Comparison of ENCODE assay signal across 8 mouse cellular contexts in genomic region chr2:181678780-181679179, GRCm38 (mm10). TPM values are rescaled to one million over a fixed set of nuclear protein-coding genes. Genes with fewer than 3 reads are reported as not detected.
A peak's percentile ranks its signal among the peaks of the same experiment; 100 is the strongest.
DNase-seq lines count a peak whose midpoint lies in the region; ATAC-seq and TF ChIP-seq lines count a peak whose summit lies in the region.

No protein-coding gene starts in this region.

- H3K4me3 ChIP-seq in CH12.LX (replicated peaks in 1 of 3; ENCODE audit: low read depth in 2 of 3, low read length in 2 of 3, poor library complexity in 1 of 3): no peak overlapping the region
- no peak overlapping the region for H3K4me3 ChIP-seq in brown adipose tissue, adult 24 weeks (ENCODE audit: insufficient read depth, low read depth, low read length)
- no peak overlapping the region for H3K4me3 ChIP-seq in forebrain, embryonic 12.5 days (replicated peaks)
- H3K4me3 ChIP-seq in heart, postnatal 0 days (ENCODE audit: low read depth, low read length): no peak overlapping the region
- no peak overlapping the region for H3K4me3 ChIP-seq in liver, embryonic 13.5 days (replicated peaks)
- no peak overlapping the region for H3K4me3 ChIP-seq in neural tube, embryonic 11.5 days (ENCODE audit: low read depth, low read length)
- no peak overlapping the region for H3K4me3 ChIP-seq in testis, adult 2 months (ENCODE audit: control insufficient read depth, low read depth, low read length)

- H3K36me3 ChIP-seq in CH12.LX (replicated peaks in 1 of 2; ENCODE audit: control insufficient read depth in 1 of 2, insufficient read depth in 1 of 2, low read length in 1 of 2): peaks cover 0 to 2% of the 10 kb centered on the region in 2 experiments
- H3K36me3 ChIP-seq in forebrain, embryonic 12.5 days (replicated peaks): no peaks in the 10 kb centered on the region; the same call in 1 of the 2 replicates
- H3K36me3 ChIP-seq in heart, postnatal 0 days (replicated peaks; ENCODE audit: control insufficient read depth, insufficient read depth, low read length): no peaks in the 10 kb centered on the region
- no peaks in the 10 kb centered on the region for H3K36me3 ChIP-seq in liver, embryonic 13.5 days
- H3K36me3 ChIP-seq in neural tube, embryonic 11.5 days (ENCODE audit: control insufficient read depth, insufficient read depth, low read length): no peaks in the 10 kb centered on the region
- H3K36me3 ChIP-seq in testis, adult 2 months (ENCODE audit: control insufficient read depth, insufficient read depth, low read length): no peaks in the 10 kb centered on the region

- peaks cover 5% of the 10 kb centered on the region for H3K27me3 ChIP-seq in CH12.LX (replicated peaks)
- H3K27me3 ChIP-seq in forebrain, embryonic 12.5 days: peaks cover 19% of the 10 kb centered on the region
- peaks cover 6% of the 10 kb centered on the region; the same call in 1 of the 2 replicates for H3K27me3 ChIP-seq in heart, postnatal 0 days (ENCODE audit: control insufficient read depth, insufficient read depth, low read length)
- peaks cover 22% of the 10 kb centered on the region for H3K27me3 ChIP-seq in liver, embryonic 13.5 days
- no peaks in the 10 kb centered on the region for H3K27me3 ChIP-seq in neural tube, embryonic 11.5 days (ENCODE audit: control insufficient read depth, insufficient read depth, low read length)
- H3K27me3 ChIP-seq in testis, adult 2 months (ENCODE audit: control insufficient read depth, insufficient read depth, low read length): no peaks in the 10 kb centered on the region

- H3K4me1 ChIP-seq in CH12.LX (ENCODE audit: control insufficient read depth in 1 of 2, insufficient read depth in 2 of 2): peaks cover 21 to 46% of the 10 kb centered on the region in 2 experiments
- peaks cover 25% of the 10 kb centered on the region for H3K4me1 ChIP-seq in brown adipose tissue, adult 24 weeks (ENCODE audit: control insufficient read depth, insufficient read depth, insufficient read length, low read length)
- peaks cover 31% of the 10 kb centered on the region for H3K4me1 ChIP-seq in forebrain, embryonic 12.5 days
- peaks cover 5% of the 10 kb centered on the region; the same call in 1 of the 2 replicates for H3K4me1 ChIP-seq in heart, postnatal 0 days (ENCODE audit: control insufficient read depth, insufficient read depth)
- H3K4me1 ChIP-seq in liver, embryonic 13.5 days (replicated peaks): peaks cover 45% of the 10 kb centered on the region
- peaks cover 7% of the 10 kb centered on the region; the same call in 1 of the 2 replicates for H3K4me1 ChIP-seq in neural tube, embryonic 11.5 days (ENCODE audit: control insufficient read depth, insufficient read depth, low read length)
- H3K4me1 ChIP-seq in testis, adult 2 months (ENCODE audit: control insufficient read depth, insufficient read depth, low read length): peaks cover 17% of the 10 kb centered on the region

- peak; percentile 83 to 100 for TF ChIP-seq CTCF in CH12.LX (conservative IDR thresholded peaks at IDR 0.05 in 1 of 2, IDR thresholded peaks at IDR 0.05 in 1 of 2; ENCODE audit: low read depth in 2 of 2, low read length in 2 of 2)
- TF ChIP-seq CTCF in heart, postnatal 0 days (IDR thresholded peaks at IDR 0.05; ENCODE audit: low read depth): peak; percentile 99
- peak; percentile 76; the same call in 1 of the 2 replicates for TF ChIP-seq CTCF in testis, adult 2 months (IDR thresholded peaks at IDR 0.05; ENCODE audit: control insufficient read depth, insufficient read depth, insufficient replicate concordance, low read depth, low read length)

- WGBS in forebrain, embryonic 12.5 days: 47% methylated on average over 1 of the region's 1 CpGs
- 35% methylated on average over 1 of the region's 1 CpGs for WGBS in heart, postnatal 0 days
- WGBS in liver, embryonic 13.5 days (ENCODE audit: insufficient replicate concordance): 44% methylated on average over 1 of the region's 1 CpGs
- WGBS in neural tube, embryonic 11.5 days: 59% methylated on average over 1 of the region's 1 CpGs

- DNase-seq in CH12.LX (ENCODE audit: extremely low read depth): peak; percentile 87
- peak; percentile 87 for DNase-seq in heart, postnatal 0 days (ENCODE audit: low spot score)
- peak; percentile 84 to 89 for DNase-seq in kidney, postnatal 25 days
- peak; percentile 61 for DNase-seq in liver, embryonic 13.5 days
- DNase-seq in neural tube, embryonic 11.5 days (ENCODE audit: low spot score): peak; percentile 76

- no peak overlapping the region for H3K4me2 ChIP-seq in CH12.LX (ENCODE audit: insufficient read depth, low read depth, poor library complexity, severe bottlenecking)
- H3K4me2 ChIP-seq in forebrain, embryonic 12.5 days: no peak overlapping the region
- no peak overlapping the region for H3K4me2 ChIP-seq in heart, postnatal 0 days (ENCODE audit: low read depth, low read length)
- H3K4me2 ChIP-seq in liver, embryonic 13.5 days: no peak overlapping the region
- H3K4me2 ChIP-seq in neural tube, embryonic 11.5 days (ENCODE audit: low read depth): no peak overlapping the region

- peak; percentile 47; the same call in 1 of the 2 replicates for TF ChIP-seq POLR2A in CH12.LX (IDR thresholded peaks at IDR 0.05; ENCODE audit: low read depth, low read length)
- TF ChIP-seq POLR2A in testis, adult 2 months (IDR thresholded peaks at IDR 0.05; ENCODE audit: control insufficient read depth, low read depth, low read length): no peak

- no peak for TF ChIP-seq EP300 in CH12.LX (IDR thresholded peaks at IDR 0.05; ENCODE audit: low read length)
- no peak for TF ChIP-seq EP300 in heart, postnatal 0 days (IDR thresholded peaks at IDR 0.05; ENCODE audit: low read depth)

- no peak overlapping the region for H3K27ac ChIP-seq in CH12.LX (ENCODE audit: insufficient read depth, low read depth)
- peak overlapping the region; percentile 99 for H3K27ac ChIP-seq in brown adipose tissue, adult 24 weeks (replicated peaks; ENCODE audit: low read depth, low read length)
- no peak overlapping the region for H3K27ac ChIP-seq in forebrain, embryonic 12.5 days
- no peak overlapping the region for H3K27ac ChIP-seq in heart, postnatal 0 days (ENCODE audit: low read depth)
- no peak overlapping the region for H3K27ac ChIP-seq in liver, embryonic 13.5 days
- H3K27ac ChIP-seq in neural tube, embryonic 11.5 days (ENCODE audit: low read depth, low read length): no peak overlapping the region
- peak overlapping the region; percentile 5 for H3K27ac ChIP-seq in testis, adult 2 months (ENCODE audit: control insufficient read depth, insufficient read depth, low read depth, low read length)

- no peaks in the 10 kb centered on the region for H3K79me2 ChIP-seq in CH12.LX (replicated peaks; ENCODE audit: control insufficient read depth, extremely low read depth, insufficient read depth, poor library complexity, severe bottlenecking)

- ATAC-seq in forebrain, embryonic 12.5 days (ENCODE audit: low FRiP score): peak; percentile 64
- peak; percentile 68 for ATAC-seq in heart, postnatal 0 days (ENCODE audit: insufficient read depth, low read depth)
- ATAC-seq in liver, embryonic 13.5 days (ENCODE audit: low read depth): peak; percentile 67
- 0 out of 2 replicates have a peak, but pooled peaks have one; percentile 23 for ATAC-seq in neural tube, embryonic 11.5 days (ENCODE audit: insufficient read depth, low FRiP score, low TSS enrichment)

- dilution Hi-C loops in CH12.LX (cut with MboI; ENCODE audit: extremely low pct_ligation_motif_present, extremely low pct_unique_long_range_greater_than_20kb, low sequenced_read_pairs): no loop called here

- in situ Hi-C loops in CH12.LX (cut with MboI; ENCODE audit: low pct_ligation_motif_present, low pct_unique_long_range_greater_than_20kb, low sequenced_read_pairs): loop anchor here (5.0 kb wide), 1 partner anchor 36 kb away; no protein-coding TSS in a partner anchor

- no peak overlapping the region for H3K9ac ChIP-seq in CH12.LX (ENCODE audit: insufficient read depth, low read depth)
- H3K9ac ChIP-seq in forebrain, embryonic 12.5 days: no peak overlapping the region
- H3K9ac ChIP-seq in heart, postnatal 0 days (replicated peaks; ENCODE audit: low read depth, low read length): no peak overlapping the region
- no peak overlapping the region for H3K9ac ChIP-seq in liver, embryonic 13.5 days
- H3K9ac ChIP-seq in neural tube, embryonic 11.5 days (ENCODE audit: low read length): no peak overlapping the region

- peak; percentile 100 for TF ChIP-seq RAD21 in CH12.LX (IDR thresholded peaks at IDR 0.05; ENCODE audit: low read depth, low read length)

- H3K9me3 ChIP-seq in CH12.LX (replicated peaks; ENCODE audit: low read length): no peaks in the 10 kb centered on the region
- no peaks in the 10 kb centered on the region for H3K9me3 ChIP-seq in forebrain, embryonic 12.5 days
- no peaks in the 10 kb centered on the region for H3K9me3 ChIP-seq in heart, postnatal 0 days (replicated peaks; ENCODE audit: control insufficient read depth, low read length)
- H3K9me3 ChIP-seq in liver, embryonic 13.5 days (replicated peaks): no peaks in the 10 kb centered on the region
- no peaks in the 10 kb centered on the region for H3K9me3 ChIP-seq in neural tube, embryonic 11.5 days (ENCODE audit: control insufficient read depth, low read length)

RNA-seq across cellular contexts. Expression of gene Tcea2, which starts 1.3 kb away (rescaled TPM):
- total RNA-seq in CH12.LX (2012; rRNA removed) (12.9 and 14.4 TPM in 2 replicates), CH12.LX (2014; rRNA removed) (9.2 TPM in 2 replicates)
- polyA plus RNA-seq in CH12.LX (2012; ENCODE audit: insufficient read length, low read depth): 7.0 and 8.8 TPM in 2 replicates
- polyA plus RNA-seq in brown adipose tissue, adult 24 weeks (2012; ENCODE audit: insufficient read depth, insufficient read length, missing spikeins): 3.2 and 3.4 TPM in 2 replicates
- polyA plus RNA-seq in forebrain, embryonic 12.5 days (2016; fragmentation: Nextera tagmentation; extraction: Ambion mirVana): 23.2 and 28.2 TPM in 2 replicates
- 19.6 and 21.9 TPM in 2 replicates for total RNA-seq in heart, postnatal 0 days (2014; rRNA removed; ENCODE audit: low replicate concordance)
- 15.2 and 16.2 TPM in 2 replicates for polyA plus RNA-seq in heart, postnatal 0 days (2015; fragmentation: Nextera tagmentation; extraction: Ambion mirVana)
- 2.4 and 2.6 TPM in 2 replicates for polyA plus RNA-seq in liver, embryonic 13.5 days (2015; fragmentation: Nextera tagmentation; extraction: Ambion mirVana)
- polyA plus RNA-seq in neural tube, embryonic 11.5 days (2014; fragmentation: Nextera tagmentation; extraction: Ambion mirVana): 20.9 and 26.6 TPM in 2 replicates
- polyA plus RNA-seq in testis, adult 2 months (2012; rRNA removed): 577 and 632 TPM in 2 replicates

RNA-seq across cellular contexts. Expression of gene Sox18, which starts 7.3 kb away (rescaled TPM):
- total RNA-seq in CH12.LX (2012; rRNA removed): not detected in 2 replicates
- not detected in 2 replicates for total RNA-seq in CH12.LX (2014; rRNA removed)
- not detected in 2 replicates for polyA plus RNA-seq in CH12.LX (2012; ENCODE audit: insufficient read length, low read depth)
- 12.8 and 22.2 TPM in 2 replicates for polyA plus RNA-seq in brown adipose tissue, adult 24 weeks (2012; ENCODE audit: insufficient read depth, insufficient read length, missing spikeins)
- polyA plus RNA-seq in forebrain, embryonic 12.5 days (2016; fragmentation: Nextera tagmentation; extraction: Ambion mirVana): 14.1 and 15.2 TPM in 2 replicates
- total RNA-seq in heart, postnatal 0 days (2014; rRNA removed; ENCODE audit: low replicate concordance): 31.8 and 69.4 TPM in 2 replicates
- 53.1 and 54.5 TPM in 2 replicates for polyA plus RNA-seq in heart, postnatal 0 days (2015; fragmentation: Nextera tagmentation; extraction: Ambion mirVana)
- polyA plus RNA-seq in liver, embryonic 13.5 days (2015; fragmentation: Nextera tagmentation; extraction: Ambion mirVana): 6.4 and 6.5 TPM in 2 replicates
- 17.6 and 18.1 TPM in 2 replicates for polyA plus RNA-seq in neural tube, embryonic 11.5 days (2014; fragmentation: Nextera tagmentation; extraction: Ambion mirVana)
- polyA plus RNA-seq in testis, adult 2 months (2012; rRNA removed): 5.0 and 5.5 TPM in 2 replicates

RNA-seq across cellular contexts. Expression of gene Rgs19, which starts 15.0 kb away (rescaled TPM):
- 67.0 and 75.4 TPM in 2 replicates for total RNA-seq in CH12.LX (2012; rRNA removed)
- total RNA-seq in CH12.LX (2014; rRNA removed): 40.2 and 50.2 TPM in 2 replicates
- polyA plus RNA-seq in CH12.LX (2012; ENCODE audit: insufficient read length, low read depth): 155 and 159 TPM in 2 replicates
- 27.0 and 27.9 TPM in 2 replicates for polyA plus RNA-seq in brown adipose tissue, adult 24 weeks (2012; ENCODE audit: insufficient read depth, insufficient read length, missing spikeins)
- polyA plus RNA-seq in forebrain, embryonic 12.5 days (2016; fragmentation: Nextera tagmentation; extraction: Ambion mirVana): 47.5 and 47.6 TPM in 2 replicates
- total RNA-seq in heart, postnatal 0 days (2014; rRNA removed; ENCODE audit: low replicate concordance): 12.4 and 72.1 TPM in 2 replicates
- polyA plus RNA-seq in heart, postnatal 0 days (2015; fragmentation: Nextera tagmentation; extraction: Ambion mirVana): 13.2 and 16.4 TPM in 2 replicates
- 17.7 and 19.9 TPM in 2 replicates for polyA plus RNA-seq in liver, embryonic 13.5 days (2015; fragmentation: Nextera tagmentation; extraction: Ambion mirVana)
- polyA plus RNA-seq in neural tube, embryonic 11.5 days (2014; fragmentation: Nextera tagmentation; extraction: Ambion mirVana): 66.6 and 68.9 TPM in 2 replicates
- polyA plus RNA-seq in testis, adult 2 months (2012; rRNA removed): 25.7 and 28.2 TPM in 2 replicates

RNA-seq across cellular contexts. Expression of gene Lkaaear1, which starts 19.5 kb away (rescaled TPM):
- total RNA-seq in CH12.LX (2012; rRNA removed) (not detected in 2 replicates), CH12.LX (2014; rRNA removed) (not detected in 2 replicates)
- polyA plus RNA-seq in CH12.LX (2012; ENCODE audit: insufficient read length, low read depth): not detected in 2 replicates
- polyA plus RNA-seq in brown adipose tissue, adult 24 weeks (2012; ENCODE audit: insufficient read depth, insufficient read length, missing spikeins): not detected in 2 replicates
- polyA plus RNA-seq in forebrain, embryonic 12.5 days (2016; fragmentation: Nextera tagmentation; extraction: Ambion mirVana): not detected in 2 replicates
- total RNA-seq in heart, postnatal 0 days (2014; rRNA removed; ENCODE audit: low replicate concordance): not detected in 2 replicates
- polyA plus RNA-seq in heart, postnatal 0 days (2015; fragmentation: Nextera tagmentation; extraction: Ambion mirVana): not detected in 2 replicates
- polyA plus RNA-seq in liver, embryonic 13.5 days (2015; fragmentation: Nextera tagmentation; extraction: Ambion mirVana): not detected in 2 replicates
- not detected in 2 replicates for polyA plus RNA-seq in neural tube, embryonic 11.5 days (2014; fragmentation: Nextera tagmentation; extraction: Ambion mirVana)
- 409 and 417 TPM in 2 replicates for polyA plus RNA-seq in testis, adult 2 months (2012; rRNA removed)

RNA-seq across cellular contexts. Expression of gene Gm29797, which starts 21.9 kb away (rescaled TPM):
- total RNA-seq in CH12.LX (2012; rRNA removed) (0.25 and 0.34 TPM in 2 replicates), CH12.LX (2014; rRNA removed) (not detected in 2 replicates)
- polyA plus RNA-seq in CH12.LX (2012; ENCODE audit: insufficient read length, low read depth): not detected in 2 replicates
- not detected in 2 replicates for polyA plus RNA-seq in brown adipose tissue, adult 24 weeks (2012; ENCODE audit: insufficient read depth, insufficient read length, missing spikeins)
- polyA plus RNA-seq in forebrain, embryonic 12.5 days (2016; fragmentation: Nextera tagmentation; extraction: Ambion mirVana): 0.28 TPM in 1 of 2 replicates, not detected in the other
- not detected in 2 replicates for total RNA-seq in heart, postnatal 0 days (2014; rRNA removed; ENCODE audit: low replicate concordance)
- polyA plus RNA-seq in heart, postnatal 0 days (2015; fragmentation: Nextera tagmentation; extraction: Ambion mirVana): not detected in 2 replicates
- polyA plus RNA-seq in liver, embryonic 13.5 days (2015; fragmentation: Nextera tagmentation; extraction: Ambion mirVana): not detected in 2 replicates
- not detected in 2 replicates for polyA plus RNA-seq in neural tube, embryonic 11.5 days (2014; fragmentation: Nextera tagmentation; extraction: Ambion mirVana)
- 0.16 TPM in 1 of 2 replicates, not detected in the other for polyA plus RNA-seq in testis, adult 2 months (2012; rRNA removed)

Comparison
In these comparisons a context has a peak if more than half of its experiments do, and no peak if none do; other contexts are left out.
1. H3K27ac ChIP-seq: peak in brown adipose tissue, adult 24 weeks (single experiment) and testis, adult 2 months (single experiment); none in CH12.LX (single experiment), forebrain, embryonic 12.5 days (single experiment), heart, postnatal 0 days (single experiment), liver, embryonic 13.5 days (single experiment) and neural tube, embryonic 11.5 days (single experiment).
2. RNA of gene Tcea2, which starts 1.3 kb away (polyA plus RNA-seq): 577 to 632 TPM in testis, adult 2 months; 23.2 to 28.2 TPM in forebrain, embryonic 12.5 days, 20.9 to 26.6 TPM in neural tube, embryonic 11.5 days, 15.2 to 16.2 TPM in heart, postnatal 0 days, 7.0 to 8.8 TPM in CH12.LX, 3.2 to 3.4 TPM in brown adipose tissue, adult 24 weeks and 2.4 to 2.6 TPM in liver, embryonic 13.5 days; every median in the first group is over 10 times any median in the second.
3. Peak in every context shown above with its lines, with median percentiles within 50 percentile points of each other: DNase-seq, CTCF ChIP-seq and ATAC-seq.